Comparison of ENCODE assay signal across 8 mouse cellular contexts in the genomic region with DNA sequence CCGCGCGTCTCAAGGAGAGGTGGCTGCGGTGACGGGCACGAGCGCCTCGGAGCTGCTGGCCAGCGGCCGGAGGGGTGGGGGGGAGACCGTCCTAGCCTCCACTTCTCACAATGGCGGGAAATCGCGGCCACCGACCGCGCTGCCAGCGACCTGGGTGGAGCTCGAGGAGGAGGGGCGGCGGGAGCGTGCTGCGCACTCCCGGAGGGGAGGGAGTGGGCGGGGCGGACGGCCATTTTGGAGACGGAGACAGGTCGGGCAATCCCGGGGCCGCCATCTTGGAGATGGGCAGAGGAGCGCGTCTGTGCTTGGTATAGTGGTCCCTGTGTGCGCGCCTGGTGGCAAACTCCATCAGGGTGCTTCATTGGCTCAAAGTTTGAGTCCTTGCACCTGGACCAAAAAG. TPM values are rescaled to one million over a fixed set of nuclear protein-coding genes. Genes with fewer than 3 reads are reported as not detected.
DNase-seq lines count a peak whose midpoint lies in the region; ATAC-seq lines count a peak whose summit lies in the region.

A gene (minus strand): TSS at position 162 of the 400 bp plus-strand sequence.

- H3K27me3 ChIP-seq in hindbrain, embryonic 11.5 days (ENCODE audit: control insufficient read depth, insufficient read depth, low read length), result 0 out of 2 replicates have a peak, but pooled peaks cover 2% of the 10 kb centered on the region

- H3K36me3 ChIP-seq in hindbrain, embryonic 11.5 days (ENCODE audit: control insufficient read depth, insufficient read depth, low read length), result no peaks in the 10 kb centered on the region

- WGBS in hindbrain, embryonic 11.5 days, result 0% methylated on average over 26 of the region's 35 CpGs

- peak within 1 kb of the TSS; percentile 92 for H3K4me3 ChIP-seq in hindbrain, embryonic 11.5 days (ENCODE audit: low read depth, low read length)

- H3K4me2 ChIP-seq in hindbrain, embryonic 11.5 days (replicated peaks; ENCODE audit: low read depth, low read length), result peak within 1 kb of the TSS; percentile 85

- no peaks in the 10 kb centered on the region for H3K4me1 ChIP-seq in hindbrain, embryonic 11.5 days (replicated peaks; ENCODE audit: control insufficient read depth, insufficient read depth, low read length)

- ATAC-seq in hindbrain, embryonic 11.5 days (ENCODE audit: low FRiP score), result peak; percentile 88

- H3K9ac ChIP-seq in hindbrain, embryonic 11.5 days (ENCODE audit: low read depth, low read length), result peak within 1 kb of the TSS; percentile 97

- H3K27ac ChIP-seq in hindbrain, embryonic 11.5 days (ENCODE audit: low read depth, low read length), result peak within 1 kb of the TSS; percentile 87

- peak; percentile 94 for DNase-seq in MN1 (ENCODE audit: low spot score)
- peak; percentile 94 for DNase-seq in cerebellum, adult 9-10 months
- peak; percentile 91 to 97 for DNase-seq in frontal cortex, adult 2 months (ENCODE audit: extremely low spot score in 1 of 2, low spot score in 1 of 2)
- DNase-seq in hindbrain, embryonic 11.5 days (ENCODE audit: low spot score), result peak; percentile 98
- DNase-seq in layer of hippocampus, postnatal 10 days (ENCODE audit: low spot score in 2 of 2), result peak; percentile 93 to 98
- DNase-seq in lung, postnatal 10 days, result peak; percentile 99
- DNase-seq in ovary, postnatal 36 days (ENCODE audit: low spot score), result peak; percentile 97
- DNase-seq in thymus, postnatal 25 days, result peak; percentile 97

- no peaks in the 10 kb centered on the region for H3K9me3 ChIP-seq in hindbrain, embryonic 11.5 days (ENCODE audit: control insufficient read depth, low read length)

RNA-seq across cellular contexts. Expression of the gene that starts here (rescaled TPM):
- 17.5 and 19.0 TPM in 2 replicates for polyA plus RNA-seq in frontal cortex, adult 2 months (2012; rRNA removed)
- polyA plus RNA-seq in hindbrain, embryonic 11.5 days (2014; fragmentation: Nextera tagmentation; extraction: Ambion mirVana), result 77.4 and 81.2 TPM in 2 replicates
- 10 to 100 TPM; 32.5 to 32.7 TPM for total RNA-seq in layer of hippocampus, postnatal 10 days (2021)

Comparison
In these comparisons a context has a peak if more than half of its experiments do, and no peak if none do; other contexts are left out.
1. Peak in every context shown above with its lines: DNase-seq, ATAC-seq, H3K4me3 ChIP-seq and H3K27ac ChIP-seq.